Mouse (Mus musculus): ENCODE measurements around the gene Tiprl. TPM values are rescaled to one million over a fixed set of nuclear protein-coding genes. Genes with fewer than 3 reads are reported as not detected.

Gene Tiprl
- polyA plus RNA-seq, 1 experiment, result not detected

- Histone ChIP-seq H3K4me1 (ENCODE audit: control insufficient read depth, insufficient read depth, low read length) (peaks cover 12% of the 10 kb centered on the region), H3K27ac (ENCODE audit: insufficient read depth, low read depth, low read length) (no peak overlapping the region), H3K4me3 (ENCODE audit: insufficient read depth, low read depth, low read length) (no peak overlapping the region)
- 86% methylated on average over 3 of the region's 3 CpGs for WGBS
- TF ChIP-seq CTCF (IDR thresholded peaks at IDR 0.05; ENCODE audit: insufficient read depth, low read depth, low read length) (no peak), POLR2A (IDR thresholded peaks at IDR 0.05; ENCODE audit: insufficient read depth, low read depth, low read length) (no peak)
Measured at GRCm38 (mm10) chr1:165195396-165195960, 41.3 kb downstream of the Tiprl start.

GRCm38 (mm10) chr1:165194662-165195013 is 42.2 kb downstream of the Tiprl start:
- TF ChIP-seq POLR2A (IDR thresholded peaks at IDR 0.05; ENCODE audit: insufficient read depth, low read depth, low read length) (no peak), CTCF (IDR thresholded peaks at IDR 0.05; ENCODE audit: insufficient read depth, low read depth, low read length) (no peak)
- 21% methylated on average over 5 of the region's 5 CpGs for WGBS
- H3K27ac ChIP-seq (ENCODE audit: insufficient read depth, low read depth, low read length), result no peak overlapping the region

GRCm38 (mm10) chr1:165193880-165194661 is 42.7 kb downstream of the Tiprl start, which contains the start of gene Sft2d2:
Sft2d2 (minus strand) TSS chr1:165194438.
- TF ChIP-seq CTCF (IDR thresholded peaks at IDR 0.05; ENCODE audit: insufficient read depth, low read depth, low read length) (no peak), POLR2A (IDR thresholded peaks at IDR 0.05; ENCODE audit: insufficient read depth, low read depth, low read length) (no peak)
- H3K4me3 ChIP-seq (ENCODE audit: insufficient read depth, low read depth, low read length), result peak within 1 kb of the TSS; percentile 55
- under 1% methylated on average over 69 of the region's 69 CpGs for WGBS
- H3K4me1 ChIP-seq (ENCODE audit: control insufficient read depth, insufficient read depth, low read length), result peaks cover 15% of the 10 kb centered on the region
- 0 out of 2 replicates have a peak within 1 kb of the TSS, but pooled peaks have one; percentile 8 for H3K27ac ChIP-seq (ENCODE audit: insufficient read depth, low read depth, low read length)

More at GRCm38 (mm10) chr1:165194662-165195013, 42.2 kb downstream of the Tiprl start:
- Histone ChIP-seq H3K4me3 (ENCODE audit: insufficient read depth, low read depth, low read length) (peak overlapping the region; percentile 55), H3K4me1 (ENCODE audit: control insufficient read depth, insufficient read depth, low read length) (peaks cover 12% of the 10 kb centered on the region)

GRCm38 (mm10) chr1:165193426-165193825 is 43.4 kb downstream of the Tiprl start:
- 0 out of 2 replicates have a peak overlapping the region, but pooled peaks have one; percentile 8 for H3K27ac ChIP-seq (ENCODE audit: insufficient read depth, low read depth, low read length)
- WGBS, result 54% methylated on average over 7 of the region's 7 CpGs

GRCm38 (mm10) chr1:165192714-165193264 is 44.0 kb downstream of the Tiprl start:
- TF ChIP-seq CTCF (IDR thresholded peaks at IDR 0.05; ENCODE audit: insufficient read depth, low read depth, low read length) (no peak), POLR2A (IDR thresholded peaks at IDR 0.05; ENCODE audit: insufficient read depth, low read depth, low read length) (no peak)
- Histone ChIP-seq H3K4me3 (ENCODE audit: insufficient read depth, low read depth, low read length) (no peak overlapping the region), H3K4me1 (ENCODE audit: control insufficient read depth, insufficient read depth, low read length) (peaks cover 26% of the 10 kb centered on the region), H3K27ac (ENCODE audit: insufficient read depth, low read depth, low read length) (no peak overlapping the region)
- 89% methylated on average over 10 of the region's 10 CpGs for WGBS

More at GRCm38 (mm10) chr1:165193426-165193825, 43.4 kb downstream of the Tiprl start:
- no peak for TF ChIP-seq POLR2A (IDR thresholded peaks at IDR 0.05; ENCODE audit: insufficient read depth, low read depth, low read length)
- no peak for TF ChIP-seq CTCF (IDR thresholded peaks at IDR 0.05; ENCODE audit: insufficient read depth, low read depth, low read length)
- Histone ChIP-seq H3K4me1 (ENCODE audit: control insufficient read depth, insufficient read depth, low read length) (peaks cover 20% of the 10 kb centered on the region), H3K4me3 (ENCODE audit: insufficient read depth, low read depth, low read length) (peak overlapping the region; percentile 55)

- no peak for TF ChIP-seq POLR2A (IDR thresholded peaks at IDR 0.05; ENCODE audit: insufficient read depth, low read depth, low read length)
- H3K27ac ChIP-seq (ENCODE audit: insufficient read depth, low read depth, low read length), result no peak overlapping the region
Measured at GRCm38 (mm10) chr1:165192102-165192501, 44.7 kb downstream of the Tiprl start.

GRCm38 (mm10) chr1:165191611-165192010 is 45.2 kb downstream of the Tiprl start:
- no peak for TF ChIP-seq CTCF (IDR thresholded peaks at IDR 0.05; ENCODE audit: insufficient read depth, low read depth, low read length)
- no peak for TF ChIP-seq POLR2A (IDR thresholded peaks at IDR 0.05; ENCODE audit: insufficient read depth, low read depth, low read length)
- Histone ChIP-seq H3K4me1 (ENCODE audit: control insufficient read depth, insufficient read depth, low read length) (peaks cover 32% of the 10 kb centered on the region), H3K4me3 (ENCODE audit: insufficient read depth, low read depth, low read length) (no peak overlapping the region), H3K27ac (ENCODE audit: insufficient read depth, low read depth, low read length) (0 out of 2 replicates have a peak overlapping the region, but pooled peaks have one; percentile 28)
- WGBS, result 61% methylated on average over 13 of the region's 13 CpGs

More at GRCm38 (mm10) chr1:165192102-165192501, 44.7 kb downstream of the Tiprl start:
- no peak overlapping the region for H3K4me3 ChIP-seq (ENCODE audit: insufficient read depth, low read depth, low read length)
- 83% methylated on average over 4 of the region's 4 CpGs for WGBS
- H3K4me1 ChIP-seq (ENCODE audit: control insufficient read depth, insufficient read depth, low read length), result peaks cover 27% of the 10 kb centered on the region

GRCm38 (mm10) chr1:165190571-165191273 is 46.1 kb downstream of the Tiprl start:
- no peak overlapping the region for H3K4me3 ChIP-seq (ENCODE audit: insufficient read depth, low read depth, low read length)
- WGBS, result 73% methylated on average over 10 of the region's 10 CpGs

More at GRCm38 (mm10) chr1:165190571-165191273, 46.1 kb downstream of the Tiprl start:
- no peak for TF ChIP-seq POLR2A (IDR thresholded peaks at IDR 0.05; ENCODE audit: insufficient read depth, low read depth, low read length)
- TF ChIP-seq CTCF (IDR thresholded peaks at IDR 0.05; ENCODE audit: insufficient read depth, low read depth, low read length), result no peak
- Histone ChIP-seq H3K27ac (ENCODE audit: insufficient read depth, low read depth, low read length) (no peak overlapping the region), H3K4me1 (ENCODE audit: control insufficient read depth, insufficient read depth, low read length) (peaks cover 35% of the 10 kb centered on the region)
